Mouse (Mus musculus) mouse trophoblast stem cell (cell line): ENCODE measurements around the gene Oxld1.

Experiments used
- in situ Hi-C, 2 experiments: fragments of 300-500 bp; cut with MseI, MboI; formaldehyde crosslinking; loops; 2 replicates in 1 of 2; 3 replicates in 1 of 2; pipeline ENCODE4 v1.15.1; 2025

Oxld1 gene

GRCm38 (mm10) chr11:120457772-120458751, at the start of gene Oxld1, which contains the start of gene Ccdc137:
Gene Oxld1, minus strand, starts transcription at chr11:120458068.
Gene Ccdc137, plus strand, starts transcription at chr11:120458115.
- in situ Hi-C loops, result no loop called here

- in situ Hi-C loops, result no loop called here
These were observed 49.0 kb upstream of the Oxld1 start for GRCm38 (mm10) chr11:120506899-120507298.

- in situ Hi-C loops, result no loop called here
These were observed 47.8 kb upstream of the Oxld1 start for GRCm38 (mm10) chr11:120505661-120506060.

- in situ Hi-C loops, result no loop called here
These were observed 43.8 kb upstream of the Oxld1 start for GRCm38 (mm10) chr11:120501701-120502100.

- in situ Hi-C loops, result no loop called here
These were observed 43.1 kb upstream of the Oxld1 start for GRCm38 (mm10) chr11:120501018-120501417.

GRCm38 (mm10) chr11:120500357-120500756, 42.5 kb upstream of the Oxld1 start:
- in situ Hi-C loops, result no loop called here

- in situ Hi-C loops, result no loop called here
These were observed 42.0 kb upstream of the Oxld1 start for GRCm38 (mm10) chr11:120499894-120500293.

- in situ Hi-C loops, result no loop called here
These were observed 41.0 kb upstream of the Oxld1 start for GRCm38 (mm10) chr11:120498891-120499290.

GRCm38 (mm10) chr11:120498226-120498625, 40.4 kb upstream of the Oxld1 start:
- in situ Hi-C loops, result no loop called here

- in situ Hi-C loops, result no loop called here
These were observed 39.6 kb upstream of the Oxld1 start for GRCm38 (mm10) chr11:120497436-120497835.

GRCm38 (mm10) chr11:120493911-120494310, 36.0 kb upstream of the Oxld1 start:
- in situ Hi-C loops, result no loop called here

GRCm38 (mm10) chr11:120493351-120493750, 35.5 kb upstream of the Oxld1 start:
- in situ Hi-C loops, result no loop called here

- in situ Hi-C loops, result no loop called here
These were observed 35.0 kb upstream of the Oxld1 start for GRCm38 (mm10) chr11:120492878-120493203.

- in situ Hi-C loops, result no loop called here
These were observed 34.4 kb upstream of the Oxld1 start for GRCm38 (mm10) chr11:120492024-120492877.

- in situ Hi-C loops, result no loop called here
These were observed 33.6 kb upstream of the Oxld1 start, which contains the start of gene Slc25a10 for GRCm38 (mm10) chr11:120491317-120492023. Gene Slc25a10, plus strand, starts transcription at chr11:120491840.

GRCm38 (mm10) chr11:120490291-120491046, 32.6 kb upstream of the Oxld1 start:
- in situ Hi-C loops, result no loop called here

GRCm38 (mm10) chr11:120489054-120489761, 31.3 kb upstream of the Oxld1 start:
- in situ Hi-C loops, result no loop called here

- in situ Hi-C loops, result no loop called here
These were observed 30.6 kb upstream of the Oxld1 start for GRCm38 (mm10) chr11:120488516-120488915.

GRCm38 (mm10) chr11:120485251-120485650, 27.4 kb upstream of the Oxld1 start:
- in situ Hi-C loops, result no loop called here

GRCm38 (mm10) chr11:120484265-120484981, 26.6 kb upstream of the Oxld1 start, which contains the start of gene Mrpl12:
Gene Mrpl12, plus strand, starts transcription at chr11:120484613.
- in situ Hi-C loops, result no loop called here
